Mouse (Mus musculus) gastrocnemius, postnatal 4 days (tissue): ENCODE results near the gene Ldlrad3. TPM values are rescaled to one million over a fixed set of nuclear protein-coding genes. Genes with fewer than 3 reads are reported as not detected.

Experiments used
- DNase-seq, 2 experiments: peaks; one replicate each; pipeline ENCODE4 v3.0.0; 2021 to 2022; ENCODE audit warnings: low spot score in 2 of 2, mixed read lengths in 2 of 2
- total RNA-seq, 2 experiments: library from RNA; stranded (reverse); gene quantifications; 2 replicates each; pipeline ENCODE4 v1.2.3; 2021

Ldlrad3 gene
- total RNA-seq, 2 experiments from 2014 or later = 26.3 to 27.1 TPM

- DNase-seq = no peak
Observed at GRCm38 (mm10) chr2:102190956-102191355, 4.8 kb upstream of the Ldlrad3 start.

- DNase-seq = peak; percentile 18 to 49
Observed at GRCm38 (mm10) chr2:102185069-102185950, 875 bp downstream of the Ldlrad3 start.

- no peak for DNase-seq
Observed at GRCm38 (mm10) chr2:102183720-102184480, 2.3 kb downstream of the Ldlrad3 start.

- no peak for DNase-seq
Observed at GRCm38 (mm10) chr2:102181459-102181858, 4.7 kb downstream of the Ldlrad3 start.

- no peak for DNase-seq
Observed at GRCm38 (mm10) chr2:102176434-102176772, 9.8 kb downstream of the Ldlrad3 start.

- no peak for DNase-seq
Observed at GRCm38 (mm10) chr2:102175741-102176433, 10.3 kb downstream of the Ldlrad3 start.

- DNase-seq = no peak
Observed at GRCm38 (mm10) chr2:102172458-102172857, 13.7 kb downstream of the Ldlrad3 start.

- peak in 1 of 2 experiments; percentile 39 for DNase-seq
Observed at GRCm38 (mm10) chr2:102166550-102167325, 19.4 kb downstream of the Ldlrad3 start.

- DNase-seq = no peak
Observed at GRCm38 (mm10) chr2:102163106-102163505, 23.1 kb downstream of the Ldlrad3 start.

- DNase-seq = no peak
Observed at GRCm38 (mm10) chr2:102157555-102157954, 28.6 kb downstream of the Ldlrad3 start.

- no peak for DNase-seq
Observed at GRCm38 (mm10) chr2:102157010-102157409, 29.2 kb downstream of the Ldlrad3 start.

- DNase-seq = no peak
Observed at GRCm38 (mm10) chr2:102156460-102156859, 29.7 kb downstream of the Ldlrad3 start.

GRCm38 (mm10) chr2:102155306-102156015 lies 30.7 kb downstream of the Ldlrad3 start:
- no peak for DNase-seq

GRCm38 (mm10) chr2:102154771-102155211 lies 31.4 kb downstream of the Ldlrad3 start:
- DNase-seq = no peak

GRCm38 (mm10) chr2:102154328-102154727 lies 31.9 kb downstream of the Ldlrad3 start:
- no peak for DNase-seq

- no peak for DNase-seq
Observed at GRCm38 (mm10) chr2:102153516-102153915, 32.7 kb downstream of the Ldlrad3 start.

- DNase-seq = no peak
Observed at GRCm38 (mm10) chr2:102152851-102153250, 33.3 kb downstream of the Ldlrad3 start.

- DNase-seq = no peak
Observed at GRCm38 (mm10) chr2:102149058-102149457, 37.1 kb downstream of the Ldlrad3 start.

- DNase-seq = no peak
Observed at GRCm38 (mm10) chr2:102148093-102148492, 38.1 kb downstream of the Ldlrad3 start.

- no peak for DNase-seq
Observed at GRCm38 (mm10) chr2:102147561-102147960, 38.6 kb downstream of the Ldlrad3 start.
